Mouse (Mus musculus) adrenal gland, adult (tissue): Measurements from ENCODE around the gene Dek.

Experiments used
- DNase-seq, 2 experiments: peaks; one replicate each; pipeline ENCODE4 v3.0.0; 2022 to 2023; ENCODE audit warnings: low spot score in 1 of 2; ENCODE audit not compliant: inconsistent age in 2 of 2

The Dek gene

DNA sequence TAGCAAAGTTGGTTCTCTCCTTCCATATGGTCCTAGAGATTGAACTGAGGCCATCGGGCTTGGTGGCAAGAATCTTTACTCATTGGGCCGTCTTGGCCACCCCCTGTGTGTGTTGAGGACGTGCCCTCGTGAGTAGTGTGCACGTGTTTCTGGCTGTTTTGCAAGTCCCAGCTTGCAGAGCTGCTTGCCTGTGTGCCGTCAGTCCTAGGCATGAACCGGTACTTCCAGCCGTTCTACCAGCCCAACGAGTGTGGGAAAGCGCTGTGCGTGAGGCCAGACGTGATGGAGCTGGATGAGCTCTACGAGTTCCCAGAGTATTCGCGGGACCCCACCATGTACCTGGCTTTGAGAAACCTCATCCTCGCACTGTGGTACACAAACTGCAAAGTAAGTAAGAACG is 43.2 kb downstream of the Dek start:
- no peak for DNase-seq

DNA sequence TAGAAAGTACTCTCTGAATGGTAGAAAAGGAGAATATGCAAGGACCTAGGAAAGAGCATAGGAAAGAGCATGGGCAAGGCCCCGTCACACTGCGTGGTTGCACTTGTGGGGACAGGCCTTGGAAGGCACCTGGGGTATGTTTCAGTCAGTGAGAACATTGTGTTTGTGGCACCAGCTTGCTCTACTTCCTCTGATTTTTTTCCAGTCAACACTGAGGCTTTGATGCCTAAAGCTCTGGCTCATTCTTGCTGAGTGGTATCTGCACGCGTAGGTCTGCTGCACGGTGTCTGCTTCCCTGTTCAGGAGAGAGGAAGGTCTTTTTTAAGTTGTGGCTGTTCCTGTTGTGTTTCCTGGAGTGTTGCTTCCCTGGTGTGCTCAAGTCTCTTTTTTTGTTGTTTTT is 49.2 kb downstream of the Dek start:
- no peak for DNase-seq

DNA sequence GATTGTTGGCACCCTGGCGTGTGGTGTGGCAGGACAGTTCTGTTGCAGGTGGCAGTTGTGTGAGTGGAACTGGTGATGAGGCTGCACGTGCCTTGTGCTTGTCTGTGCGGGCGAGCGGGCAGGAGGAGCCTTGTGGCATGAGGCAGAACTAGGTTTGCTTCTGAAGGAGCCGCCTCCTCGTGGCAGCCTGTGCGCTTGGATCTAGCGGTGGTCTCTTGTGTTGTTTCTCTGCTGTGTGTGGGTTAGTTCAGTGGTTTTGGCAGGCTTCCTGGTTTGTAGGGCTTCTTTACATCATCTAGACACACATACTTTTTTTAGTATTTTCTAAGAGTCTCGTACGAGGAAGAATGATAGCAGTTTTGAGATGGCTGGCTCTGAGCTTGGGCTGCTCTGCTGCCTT is 49.9 kb downstream of the Dek start:
- no peak for DNase-seq

DNA sequence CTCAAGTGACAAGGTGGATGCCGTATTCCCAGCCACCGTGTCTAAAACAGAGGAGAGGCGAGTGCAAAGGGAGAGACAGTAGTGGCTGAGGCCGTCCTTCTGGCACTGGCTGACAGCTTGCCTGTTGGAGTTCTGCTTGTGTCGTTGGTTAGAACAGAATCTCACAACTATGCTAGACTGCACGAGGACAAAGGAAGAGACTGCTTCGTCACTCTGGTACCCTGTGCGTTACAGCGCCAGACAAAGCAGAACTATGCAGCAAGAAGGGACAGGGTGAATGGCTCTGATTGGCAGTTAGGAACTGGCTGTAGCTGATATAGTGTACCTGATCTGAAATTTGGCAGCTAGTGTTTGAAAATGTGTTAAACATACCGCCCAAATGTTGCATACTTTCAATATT is 52.0 kb downstream of the Dek start:
- no peak for DNase-seq

DNA sequence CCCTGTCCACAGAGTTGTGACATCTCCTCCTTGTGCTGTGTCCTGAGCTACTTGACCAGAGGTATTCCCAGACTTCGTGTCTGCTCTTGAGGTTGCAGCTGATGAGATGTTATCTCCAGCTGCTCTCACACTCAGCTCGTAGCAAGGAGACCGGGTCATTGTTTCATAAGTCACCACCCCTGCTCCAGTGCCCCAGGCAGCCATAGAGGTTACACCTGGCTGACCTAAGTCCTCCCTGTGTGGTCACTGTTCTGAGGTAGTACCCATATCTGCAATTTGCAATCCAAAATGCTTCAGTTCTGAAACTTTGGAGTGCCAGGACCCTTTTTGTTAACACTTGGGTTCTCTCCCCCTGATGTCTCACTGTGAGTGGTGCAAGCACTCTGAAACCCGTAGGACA is 56.0 kb downstream of the Dek start:
- DNase-seq: no peak

- DNase-seq: no peak
These were observed 58.0 kb downstream of the Dek start for GRCm38 (mm10) chr13:47047996-47048395.

DNA sequence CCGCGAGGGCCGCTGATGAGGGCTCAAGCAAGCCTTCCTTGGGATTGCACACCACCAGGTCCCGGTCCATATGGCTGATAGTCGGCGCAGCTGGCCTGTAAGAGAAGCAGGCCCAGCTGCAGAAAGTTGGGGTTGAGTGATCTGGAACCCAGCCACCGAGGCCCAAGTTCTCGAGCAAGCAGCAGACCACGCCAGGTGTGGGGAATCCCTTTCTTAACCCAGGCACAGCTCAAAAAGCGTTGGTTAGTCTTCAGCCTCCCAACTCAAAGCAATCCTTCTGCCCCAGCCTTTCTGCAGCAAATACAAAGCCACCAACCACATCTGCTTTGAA is 61.4 kb downstream of the Dek start, which contains the start of gene Tpmt:
TSS of gene Tpmt (minus strand) at position 121 of the 331 bp plus-strand sequence.
- DNase-seq: peak in 1 of 2 experiments; percentile 44

GRCm38 (mm10) chr13:47043833-47044616 is 62.0 kb downstream of the Dek start:
- DNase-seq: peak in 1 of 2 experiments; percentile 57

- peak; percentile 99 to 100 for DNase-seq
These were observed 62.8 kb downstream of the Dek start, which contains the start of gene Kdm1b for GRCm38 (mm10) chr13:47043030-47043680. Gene Kdm1b, plus strand, starts transcription at chr13:47043499.

DNA sequence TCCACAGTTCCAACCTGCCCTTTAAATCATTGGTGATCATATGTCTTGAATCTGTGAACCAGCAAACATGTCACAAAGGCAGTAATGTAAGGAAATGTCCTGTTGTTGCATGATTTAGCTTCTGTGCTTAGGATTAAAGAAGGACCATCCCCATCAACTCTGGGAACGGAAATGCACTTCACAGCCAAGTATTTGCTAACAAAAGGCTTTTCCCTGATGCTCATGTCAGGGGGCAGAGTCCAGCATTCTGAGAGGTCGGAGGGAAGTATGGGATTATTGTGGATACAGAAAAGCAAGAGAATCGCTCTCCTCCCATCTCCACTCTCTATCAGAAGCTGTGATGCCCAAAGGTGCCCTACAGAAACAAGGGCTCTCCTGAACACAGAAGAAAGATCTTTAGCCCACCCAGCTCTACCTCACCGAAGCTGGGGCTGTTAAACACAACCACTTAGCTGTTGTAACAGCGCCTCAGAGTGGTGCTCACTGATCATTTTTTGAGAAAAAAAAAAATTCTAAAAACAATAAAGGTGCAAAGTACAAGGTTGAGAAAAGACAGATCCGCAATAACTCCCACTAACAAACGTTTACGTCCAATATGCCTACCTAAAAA is 63.9 kb downstream of the Dek start:
- DNase-seq: peak in 1 of 2 experiments; percentile 14

GRCm38 (mm10) chr13:47040061-47040460 is 65.9 kb downstream of the Dek start:
- DNase-seq: no peak

- DNase-seq: no peak
These were observed 68.1 kb downstream of the Dek start for GRCm38 (mm10) chr13:47037946-47038345.
